Mouse (Mus musculus) B cell, adult 2 months (primary cell): ENCODE data around the gene Ift22.

Experiments
- DNase-seq, 2 experiments: peaks; one replicate each; pipeline ENCODE4 v3.0.0; 2022

Ift22 gene

DNA sequence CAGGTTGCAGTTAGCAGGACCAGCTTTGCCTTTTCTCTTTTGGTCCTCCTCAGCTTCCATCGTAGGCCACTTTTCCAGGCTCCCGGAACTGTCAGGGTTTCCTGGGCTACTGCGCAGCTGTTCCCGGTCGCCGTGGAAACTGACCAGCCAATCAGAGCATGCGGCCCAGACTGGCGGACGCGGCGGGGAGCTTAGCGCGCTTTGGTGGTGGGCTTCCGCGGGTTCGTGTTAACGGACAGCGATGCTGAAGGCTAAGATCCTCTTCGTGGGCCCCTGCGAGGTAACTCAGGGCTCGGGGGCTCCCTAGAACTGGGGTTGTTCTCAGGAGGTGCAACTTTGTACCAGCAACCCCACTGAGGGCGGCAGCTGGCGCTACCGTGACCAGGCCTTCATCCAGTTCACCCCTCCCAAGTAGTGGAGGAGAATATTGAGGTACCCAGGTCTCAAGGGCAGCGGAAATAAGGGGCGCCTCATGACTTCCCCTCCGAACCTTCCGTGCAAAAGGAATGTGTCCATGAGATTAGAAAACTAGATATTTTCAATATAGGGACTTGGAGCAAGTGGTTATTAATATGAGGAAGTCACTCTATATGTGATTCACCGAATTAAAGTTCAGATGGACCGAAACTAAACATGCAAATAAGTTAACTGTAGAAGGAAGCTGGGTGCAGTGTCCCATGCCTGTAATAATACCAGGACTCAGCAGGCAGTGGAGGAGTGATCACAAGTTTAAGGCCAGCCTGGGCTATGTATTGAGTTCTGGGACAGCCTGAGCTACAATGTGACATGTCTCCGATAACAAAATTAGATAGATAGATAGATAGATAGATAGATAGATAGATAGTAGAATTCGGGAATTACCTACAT, at the start of gene Ift22:
TSS of gene Ift22 (plus strand) at position 160 of the 867 bp plus-strand sequence.
- DNase-seq: peak; percentile 76 to 77

DNA sequence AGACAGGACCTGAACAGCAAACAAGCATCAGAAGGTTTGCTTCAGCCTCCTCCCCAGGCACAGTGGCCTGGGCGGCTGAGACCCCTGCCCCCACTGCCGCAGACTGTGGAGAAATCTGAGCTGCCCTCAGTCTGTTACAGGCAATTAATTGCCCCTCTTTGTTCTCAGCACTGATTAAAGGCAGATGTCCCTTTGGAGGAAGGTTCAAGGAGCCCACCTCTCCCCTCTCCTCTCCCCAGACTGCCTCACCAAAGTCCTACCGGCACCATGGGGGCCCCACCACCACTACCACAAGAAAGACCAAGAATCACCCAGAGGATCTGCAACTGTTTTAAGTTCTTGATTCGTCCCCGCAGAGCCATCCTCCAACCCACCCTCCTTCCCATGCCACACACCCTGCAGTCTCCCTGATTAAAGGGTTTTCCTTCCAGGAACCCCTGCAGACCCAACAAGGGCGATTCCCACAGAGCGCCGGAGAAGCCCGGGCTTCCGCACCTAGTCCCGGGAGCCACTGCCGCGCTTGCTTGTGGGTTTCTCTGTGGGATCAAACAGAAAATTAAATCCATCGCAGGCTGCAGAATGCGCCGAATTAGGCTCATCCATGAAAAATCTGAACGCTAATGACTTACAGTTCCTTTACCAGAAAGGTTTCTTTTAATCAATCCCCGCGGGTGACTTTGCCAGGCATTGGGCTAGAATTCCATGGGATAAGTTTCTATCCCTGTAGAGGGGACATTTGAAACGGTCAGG, 46.6 kb upstream of the Ift22 start:
- DNase-seq: no peak

DNA sequence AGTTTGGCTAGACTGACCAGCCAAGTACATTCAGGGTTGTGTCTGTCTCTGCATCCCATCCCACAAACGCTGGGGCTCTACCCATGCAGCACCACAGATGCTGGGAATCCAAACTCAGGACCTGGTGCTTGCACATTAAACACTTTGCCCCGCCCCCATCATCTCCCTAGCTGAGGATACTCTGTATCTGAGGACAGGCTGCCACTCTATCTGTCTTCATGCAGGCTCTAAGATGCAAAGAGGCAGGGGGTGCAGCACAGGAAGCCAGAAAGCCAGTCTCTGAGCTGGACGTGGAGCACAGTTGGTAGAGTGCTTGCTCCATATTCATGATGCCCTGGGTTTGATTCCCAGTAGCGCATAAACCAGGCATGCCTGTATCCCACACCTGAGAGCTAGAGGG, 45.1 kb upstream of the Ift22 start:
- DNase-seq: peak in 1 of 2 experiments; percentile 14

GRCm38 (mm10) chr5:136863276-136863675, 44.7 kb upstream of the Ift22 start:
- peak in 1 of 2 experiments; percentile 5 for DNase-seq

GRCm38 (mm10) chr5:136863961-136864674, 43.8 kb upstream of the Ift22 start:
- peak; percentile 58 to 61 for DNase-seq

GRCm38 (mm10) chr5:136867706-136868105, 40.2 kb upstream of the Ift22 start:
- DNase-seq: no peak

DNA sequence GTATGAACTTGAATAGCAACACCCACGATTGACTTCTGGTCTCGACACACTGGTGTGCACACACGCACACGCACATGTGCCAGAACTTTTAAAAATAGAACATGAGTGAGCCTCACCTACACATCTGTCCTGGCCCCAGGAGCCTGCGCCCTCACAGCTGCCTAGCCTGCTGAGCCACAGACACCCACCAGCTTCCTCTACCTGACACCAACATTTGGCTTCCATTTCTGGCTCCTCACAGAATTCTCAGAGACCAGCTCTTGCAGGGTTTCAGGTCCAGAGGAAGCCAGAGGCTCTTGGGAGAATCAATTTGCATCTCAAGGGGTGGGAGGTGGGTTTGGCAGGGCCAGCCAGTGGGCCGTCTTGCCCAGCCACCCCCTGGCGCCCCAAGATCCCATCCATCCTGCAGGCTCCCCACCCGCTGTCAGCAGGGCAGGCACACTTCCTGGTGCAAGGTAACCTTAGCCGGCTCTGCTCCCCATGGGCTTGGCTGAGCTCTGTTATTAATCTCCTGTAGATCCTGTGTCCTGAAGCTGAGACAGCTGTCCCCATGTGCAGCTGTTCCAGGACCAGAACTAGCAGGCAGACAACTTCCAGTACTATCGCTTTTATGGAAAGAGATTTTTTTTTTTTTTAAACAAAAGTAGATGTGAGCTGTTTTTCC, 38.4 kb upstream of the Ift22 start:
- no peak for DNase-seq

GRCm38 (mm10) chr5:136872417-136872816, 35.5 kb upstream of the Ift22 start:
- no peak for DNase-seq

DNA sequence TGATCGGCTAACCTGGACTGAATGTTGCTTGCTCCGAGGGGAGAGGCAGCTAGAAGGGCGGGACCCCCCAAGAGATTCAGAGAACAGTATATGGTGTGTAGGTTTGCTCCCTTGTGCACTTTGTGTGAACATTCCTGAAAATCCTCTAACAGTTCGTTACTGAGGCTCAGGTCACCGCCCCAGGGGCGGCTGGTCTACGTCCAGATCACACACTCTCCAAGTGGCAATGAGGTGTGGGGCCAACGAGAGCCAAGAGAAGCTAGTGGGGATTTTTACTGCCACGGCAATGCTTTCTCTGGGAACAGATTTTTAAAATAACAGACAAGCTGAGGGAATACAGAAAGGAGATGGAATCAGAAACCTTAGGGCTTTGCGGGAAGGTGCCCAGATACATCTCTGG, 33.7 kb upstream of the Ift22 start:
- no peak for DNase-seq

- no peak for DNase-seq
Observed at GRCm38 (mm10) chr5:136880101-136880500, 27.8 kb upstream of the Ift22 start.

DNA sequence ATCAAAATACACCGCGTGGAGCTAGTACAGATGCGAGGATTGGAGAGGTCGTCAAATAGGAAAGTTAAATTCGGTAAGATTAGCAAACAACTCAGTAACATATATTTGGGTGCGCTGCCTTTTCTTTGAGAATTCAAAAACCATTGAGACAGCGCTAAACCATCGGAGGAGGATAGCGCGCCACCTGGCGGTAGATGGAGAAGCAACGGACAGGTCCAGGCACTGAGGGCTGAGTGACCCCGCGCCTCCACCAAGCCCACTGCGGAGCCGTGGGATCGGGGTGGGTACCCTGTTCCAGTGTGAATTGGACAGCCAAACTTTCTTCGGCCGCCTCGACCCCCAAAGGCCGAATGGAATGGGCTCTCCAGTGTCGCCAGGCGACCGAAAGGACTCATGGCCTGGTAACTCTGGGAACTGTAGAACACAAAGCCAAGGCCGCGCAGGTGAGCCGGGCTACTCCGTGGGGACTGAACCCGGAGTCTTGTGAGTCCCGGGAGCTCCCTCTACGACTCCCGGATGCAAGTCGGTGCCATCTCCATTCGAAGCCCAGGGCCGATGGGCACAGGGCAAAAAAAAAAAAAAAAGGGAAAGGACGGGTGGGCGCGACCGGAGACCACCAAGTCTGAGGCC, 26.5 kb upstream of the Ift22 start:
- DNase-seq: peak; percentile 88 to 90

DNA sequence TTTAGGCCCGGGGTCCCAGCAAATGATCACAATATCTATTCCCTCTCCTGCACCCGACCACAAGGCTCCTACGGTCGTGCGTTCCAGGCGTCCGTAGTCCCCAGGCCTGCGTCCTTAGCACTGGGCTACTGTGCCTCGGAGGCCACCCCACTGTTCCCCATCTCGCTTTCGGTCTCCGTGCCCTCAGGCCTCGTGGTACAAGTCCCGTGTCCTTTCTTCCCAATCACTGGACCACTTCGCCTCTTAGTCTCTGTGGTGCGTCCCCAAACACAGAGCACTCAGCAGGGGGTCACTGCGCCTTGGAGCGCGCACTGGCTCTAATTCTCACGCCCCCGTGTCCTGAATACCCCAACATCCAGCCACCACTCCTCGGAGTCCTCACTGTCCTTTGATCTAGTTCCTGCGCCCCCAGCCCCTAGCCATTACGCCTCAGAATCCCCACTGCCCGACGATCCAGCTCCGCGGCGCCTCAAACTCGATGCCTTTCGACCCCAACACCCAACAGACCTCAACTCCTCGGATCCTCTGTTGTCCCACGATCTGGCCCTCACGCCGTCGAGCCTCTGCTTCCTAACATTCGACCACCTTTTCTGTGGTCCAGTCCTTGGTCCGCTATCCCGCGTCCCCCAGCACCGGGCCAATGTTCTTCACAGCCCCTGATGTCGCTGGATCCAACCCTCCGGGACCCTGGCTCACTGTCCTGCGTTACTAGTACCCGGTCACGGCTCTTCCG, 25.7 kb upstream of the Ift22 start:
- DNase-seq: no peak

- peak in 1 of 2 experiments; percentile 5 for DNase-seq
Observed at GRCm38 (mm10) chr5:136882788-136883439, 25.0 kb upstream of the Ift22 start, which contains the start of gene Col26a1. Col26a1 (minus strand) TSS chr5:136883209.

DNA sequence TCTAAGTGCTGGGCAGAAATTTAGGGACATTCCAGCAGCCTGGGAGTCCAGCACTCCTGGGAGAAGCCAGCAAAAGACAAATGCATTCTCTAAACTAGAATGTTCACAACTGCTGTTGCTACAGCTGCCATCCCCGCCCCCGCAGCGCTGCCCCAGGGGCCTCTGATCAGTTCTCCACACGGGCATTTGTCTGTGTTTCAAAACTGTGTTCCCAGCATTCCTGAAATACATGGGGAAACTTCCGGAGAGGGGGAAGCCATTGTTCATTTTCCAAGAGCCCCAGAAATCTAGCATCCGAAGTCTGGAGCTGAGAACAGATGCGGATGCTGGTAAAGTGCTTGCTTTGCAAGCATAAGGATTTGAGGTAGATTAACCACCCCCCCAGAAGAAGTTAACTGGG, 21.0 kb upstream of the Ift22 start:
- no peak for DNase-seq

DNA sequence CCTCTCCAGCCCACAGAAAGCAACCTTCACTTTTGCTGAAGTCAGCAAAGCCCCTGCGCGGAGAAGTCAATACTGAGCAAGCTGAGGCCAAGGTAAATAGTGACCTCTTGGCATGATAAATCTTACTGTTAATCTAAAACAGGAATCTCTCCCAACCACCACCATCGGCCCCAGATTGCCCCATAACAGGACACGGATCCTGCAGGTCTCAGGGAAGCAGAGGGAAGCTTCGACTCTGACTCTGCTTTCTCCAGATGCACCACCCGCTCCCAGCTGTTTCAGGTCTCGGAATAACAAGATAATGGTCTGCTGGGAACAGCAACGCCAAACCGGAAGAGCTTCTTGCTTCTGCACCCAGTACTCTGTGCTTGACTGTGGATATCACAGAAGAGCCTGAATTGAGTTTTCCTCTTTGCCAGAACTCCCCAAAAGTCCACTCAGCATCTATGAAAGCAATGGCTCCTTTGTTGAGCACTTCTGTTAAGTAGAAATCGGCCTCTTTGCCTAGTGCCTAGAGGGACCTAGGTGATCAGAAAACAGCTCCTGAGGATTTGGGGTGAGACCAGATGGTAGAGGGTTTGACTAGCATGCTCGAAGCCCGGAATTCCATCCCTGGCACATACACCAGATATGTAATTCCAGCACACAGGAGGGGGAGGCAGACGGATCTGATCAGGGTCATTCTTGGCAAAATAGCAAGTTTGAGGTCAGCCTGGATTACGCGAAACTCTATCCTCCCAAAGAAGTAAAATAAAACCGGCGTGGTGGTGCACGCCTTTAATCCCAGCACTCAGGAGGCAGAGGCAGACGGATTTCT, 19.2 kb upstream of the Ift22 start:
- no peak for DNase-seq

DNA sequence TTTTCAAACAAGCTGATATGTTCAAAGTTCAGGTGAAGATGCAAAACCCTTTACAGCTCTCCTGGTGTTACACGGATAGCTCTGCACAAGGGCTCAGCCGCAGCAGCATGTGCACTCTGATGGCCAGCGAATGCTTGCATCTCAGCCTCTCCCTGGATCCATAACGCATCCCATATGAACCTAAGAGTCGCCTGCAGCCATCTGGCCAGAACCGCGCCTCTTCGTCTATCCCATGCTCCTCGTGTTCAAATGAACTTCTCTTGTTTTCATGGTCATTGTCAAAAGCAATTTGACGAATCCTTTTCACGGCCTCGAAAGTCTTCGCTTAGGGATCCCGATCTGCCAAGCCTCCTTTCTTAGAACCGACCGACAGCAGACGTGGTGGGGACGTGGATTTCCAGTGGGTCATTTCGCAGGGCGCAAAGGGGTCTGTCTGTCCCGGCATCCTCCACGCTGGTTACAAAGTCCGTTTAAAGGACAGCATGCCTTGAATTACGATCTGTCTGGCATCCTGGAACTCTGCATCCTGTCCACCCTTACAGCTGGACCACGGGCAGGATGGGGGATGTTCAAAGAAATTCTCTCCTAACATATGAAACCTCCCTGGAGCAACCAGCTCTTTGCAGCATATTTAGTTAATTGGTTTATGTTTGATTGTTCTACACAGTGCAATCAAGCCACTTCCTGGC, 13.0 kb upstream of the Ift22 start:
- DNase-seq: no peak

DNA sequence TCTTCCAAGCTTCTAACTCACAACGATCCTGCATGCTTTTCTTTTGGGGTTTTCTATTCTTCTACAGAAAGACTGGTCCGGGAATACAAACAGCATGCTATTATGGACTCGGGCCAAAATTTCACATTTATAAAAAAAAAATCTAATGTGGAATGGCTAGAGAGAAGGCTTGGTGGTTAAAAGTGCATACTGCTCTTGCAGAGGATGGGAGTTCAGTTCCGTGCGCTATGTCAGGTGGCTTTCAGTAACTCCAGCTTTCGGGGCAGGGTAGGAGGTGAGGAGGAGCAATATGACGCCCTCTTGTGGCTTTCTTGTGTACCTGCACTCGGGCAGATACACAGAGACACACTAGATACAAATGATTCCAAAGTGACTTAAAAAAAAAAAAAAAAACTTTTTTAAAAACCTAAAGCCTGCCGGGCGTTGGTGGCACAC, 12.4 kb upstream of the Ift22 start:
- DNase-seq: no peak

- DNase-seq: no peak
Observed at GRCm38 (mm10) chr5:136904621-136905020, 3.3 kb upstream of the Ift22 start.

GRCm38 (mm10) chr5:136905630-136906029, 2.3 kb upstream of the Ift22 start:
- DNase-seq: peak; percentile 72 to 73
